Mouse (Mus musculus) cerebellum, adult 8-10 months (tissue): Measurements from ENCODE around the gene Olfr1318.

Source experiments
- DNase-seq: peaks from one replicate; pipeline ENCODE4 v3.0.0; 2022

Gene Olfr1318

GRCm38 (mm10) chr2:112153898-112154297, at the start of gene Olfr1318:
TSS of gene Olfr1318 (plus strand) at chr2:112154198.
- DNase-seq, result no peak

- no peak for DNase-seq
These were observed 38.7 kb upstream of the Olfr1318 start, which contains the start of gene Olfr1315-ps1 for GRCm38 (mm10) chr2:112115340-112115739. TSS of gene Olfr1315-ps1 (minus strand) at chr2:112115440.

- DNase-seq, result no peak
These were observed 19.1 kb upstream of the Olfr1318 start, which contains the start of gene Olfr1316 for GRCm38 (mm10) chr2:112134877-112135276. TSS of gene Olfr1316 (minus strand) at chr2:112134977.

GRCm38 (mm10) chr2:112140029-112140428, 14.0 kb upstream of the Olfr1318 start, which contains the start of gene Olfr1317:
TSS of gene Olfr1317 (plus strand) at chr2:112140329.
- DNase-seq, result no peak

GRCm38 (mm10) chr2:112196859-112197258, 42.9 kb downstream of the Olfr1318 start:
- DNase-seq, result peak; percentile 27

GRCm38 (mm10) chr2:112203056-112203455, 49.1 kb downstream of the Olfr1318 start:
- DNase-seq, result no peak
